Mouse (Mus musculus) heart, embryonic 15.5 days (tissue): ENCODE data around the gene Esx1. TPM values are rescaled to one million over a fixed set of nuclear protein-coding genes. Genes with fewer than 3 reads are reported as not detected.

Experiments
- ATAC-seq: fragments of 200-750 bp; cut with Nextera tagmentation; replicated peaks from 2 replicates; pipeline ENCODE4 v1.8.0; 2017; ENCODE audit warnings: low read depth, moderate TSS enrichment; ENCODE audit not compliant: insufficient number of reproducible peaks, insufficient read depth, low FRiP score
- H3K27ac ChIP-seq: fragments of 300-500 bp; sonication (generic); 2 replicates; pipeline ENCODE4 v1.5.1; 2015; ENCODE audit warnings: mild to moderate bottlenecking, inconsistent platforms
- H3K27me3 ChIP-seq: fragments of 300-500 bp; sonication (generic); 2 replicates; pipeline ENCODE4 v1.6.1; 2015; ENCODE audit warnings: inconsistent platforms
- H3K36me3 ChIP-seq: fragments of 300-500 bp; sonication (generic); 2 replicates; pipeline ENCODE4 v1.6.1; 2015; ENCODE audit warnings: mild to moderate bottlenecking, inconsistent platforms
- H3K4me1 ChIP-seq: fragments of 300-500 bp; sonication (generic); replicated peaks from 2 replicates; pipeline ENCODE4 v1.6.1; 2015; ENCODE audit warnings: inconsistent platforms
- H3K4me2 ChIP-seq: fragments of 300-500 bp; sonication (generic); 2 replicates; pipeline ENCODE4 v1.6.1; 2015; ENCODE audit warnings: inconsistent platforms, mild to moderate bottlenecking, moderate library complexity
- H3K4me3 ChIP-seq: fragments of 300-500 bp; sonication (generic); 2 replicates; pipeline ENCODE4 v1.5.1; 2015; ENCODE audit warnings: mild to moderate bottlenecking, inconsistent platforms
- H3K9ac ChIP-seq: fragments of 300-500 bp; sonication (generic); 2 replicates; pipeline ENCODE4 v1.6.1; 2015; ENCODE audit warnings: mild to moderate bottlenecking, inconsistent platforms
- H3K9me3 ChIP-seq: fragments of 300-500 bp; sonication (generic); replicated peaks from 2 replicates; pipeline ENCODE4 v1.6.1; 2016; ENCODE audit warnings: inconsistent platforms
- WGBS: fragments of 180-500 bp; shearing (Covaris S2); methylation state at CpG from one replicate; pipeline ENCODE4 v1.1.7; 2015; ENCODE audit warnings: mixed read lengths; 5-methylcytosine and 5-hydroxymethylcytosine counted together
- polyA plus RNA-seq: library from polyadenylated mRNA; unstranded; fragments of >200 nt; fragmentation: Nextera tagmentation; extraction: Ambion mirVana; gene quantifications from 2 replicates; pipeline ENCODE4 v1.2.1, GENCODE M21; 2015

Esx1 gene
- not detected in 2 replicates for polyA plus RNA-seq

- peak within 1 kb of the TSS; percentile 25; the same call in 1 of the 2 replicates for H3K4me3 ChIP-seq
- H3K4me1 ChIP-seq: peaks cover 9% of the 10 kb centered on the region
- no peak within 1 kb of the TSS for H3K27ac ChIP-seq
- no peaks in the 10 kb centered on the region for H3K9me3 ChIP-seq
- H3K4me2 ChIP-seq: peak within 1 kb of the TSS; percentile 18; the same call in 1 of the 2 replicates
- no peak for ATAC-seq
- no peak within 1 kb of the TSS for H3K9ac ChIP-seq
- H3K27me3 ChIP-seq: peaks cover 74% of the 10 kb centered on the region
- no peaks in the 10 kb centered on the region for H3K36me3 ChIP-seq
- 15% methylated on average over 21 of the region's 21 CpGs for WGBS
These were observed at the start of gene Esx1 for GRCm38 (mm10) chrX:137121718-137122117. TSS of gene Esx1 (minus strand) at chrX:137122083.

GRCm38 (mm10) chrX:137170021-137170420, 48.1 kb upstream of the Esx1 start:
- H3K4me1 ChIP-seq: no peaks in the 10 kb centered on the region
- H3K4me2 ChIP-seq: no peak overlapping the region
- no peak overlapping the region for H3K27ac ChIP-seq
- no peak overlapping the region for H3K4me3 ChIP-seq
- no peaks in the 10 kb centered on the region for H3K27me3 ChIP-seq
- no peak for ATAC-seq
- H3K9ac ChIP-seq: no peak overlapping the region
- WGBS: 36% methylated on average over 7 of the region's 7 CpGs
- no peaks in the 10 kb centered on the region for H3K9me3 ChIP-seq
- no peaks in the 10 kb centered on the region for H3K36me3 ChIP-seq

GRCm38 (mm10) chrX:137167658-137168057, 45.8 kb upstream of the Esx1 start:
- Histone ChIP-seq H3K4me3 (no peak overlapping the region), H3K4me1 (no peaks in the 10 kb centered on the region), H3K9me3 (no peaks in the 10 kb centered on the region), H3K9ac (no peak overlapping the region), H3K27me3 (no peaks in the 10 kb centered on the region), H3K4me2 (no peak overlapping the region), H3K27ac (no peak overlapping the region), H3K36me3 (no peaks in the 10 kb centered on the region)
- 71% methylated on average over 7 of the region's 7 CpGs for WGBS
- ATAC-seq: no peak

- 68% methylated on average over 3 of the region's 3 CpGs for WGBS
- Histone ChIP-seq H3K9ac (no peak overlapping the region), H3K4me1 (no peaks in the 10 kb centered on the region), H3K27ac (no peak overlapping the region), H3K36me3 (no peaks in the 10 kb centered on the region), H3K27me3 (no peaks in the 10 kb centered on the region), H3K9me3 (no peaks in the 10 kb centered on the region), H3K4me3 (no peak overlapping the region), H3K4me2 (no peak overlapping the region)
- no peak for ATAC-seq
These were observed 43.7 kb upstream of the Esx1 start for GRCm38 (mm10) chrX:137165621-137166020.

- no peak for ATAC-seq
- 54% methylated on average over 1 of the region's 1 CpGs for WGBS
These were observed 40.8 kb upstream of the Esx1 start for GRCm38 (mm10) chrX:137162700-137163099.

GRCm38 (mm10) chrX:137160971-137161370, 39.1 kb upstream of the Esx1 start:
- WGBS: 78% methylated on average over 3 of the region's 3 CpGs
- Histone ChIP-seq H3K27ac (no peak overlapping the region), H3K4me1 (no peaks in the 10 kb centered on the region), H3K9me3 (no peaks in the 10 kb centered on the region), H3K4me3 (no peak overlapping the region), H3K27me3 (no peaks in the 10 kb centered on the region), H3K36me3 (no peaks in the 10 kb centered on the region), H3K9ac (no peak overlapping the region), H3K4me2 (no peak overlapping the region)
- ATAC-seq: no peak

More at GRCm38 (mm10) chrX:137162700-137163099, 40.8 kb upstream of the Esx1 start:
- no peaks in the 10 kb centered on the region for H3K27me3 ChIP-seq
- H3K4me3 ChIP-seq: no peak overlapping the region
- H3K9ac ChIP-seq: no peak overlapping the region
- no peaks in the 10 kb centered on the region for H3K9me3 ChIP-seq
- no peaks in the 10 kb centered on the region for H3K4me1 ChIP-seq
- no peak overlapping the region for H3K4me2 ChIP-seq
- H3K27ac ChIP-seq: no peak overlapping the region
- H3K36me3 ChIP-seq: no peaks in the 10 kb centered on the region

GRCm38 (mm10) chrX:137149050-137149449, 27.2 kb upstream of the Esx1 start:
- Histone ChIP-seq H3K9me3 (no peaks in the 10 kb centered on the region), H3K4me2 (no peak overlapping the region), H3K9ac (no peak overlapping the region), H3K36me3 (no peaks in the 10 kb centered on the region), H3K27me3 (no peaks in the 10 kb centered on the region), H3K27ac (no peak overlapping the region), H3K4me1 (no peaks in the 10 kb centered on the region), H3K4me3 (no peak overlapping the region)
- ATAC-seq: no peak
- 87% methylated on average over 11 of the region's 11 CpGs for WGBS

GRCm38 (mm10) chrX:137144674-137145073, 22.8 kb upstream of the Esx1 start:
- 26% methylated on average over 4 of the region's 4 CpGs for WGBS
- no peak for ATAC-seq

GRCm38 (mm10) chrX:137143726-137144125, 21.8 kb upstream of the Esx1 start:
- Histone ChIP-seq H3K9me3 (no peaks in the 10 kb centered on the region), H3K27ac (no peak overlapping the region), H3K9ac (no peak overlapping the region), H3K4me3 (no peak overlapping the region), H3K4me1 (no peaks in the 10 kb centered on the region), H3K4me2 (no peak overlapping the region), H3K36me3 (no peaks in the 10 kb centered on the region), H3K27me3 (no peaks in the 10 kb centered on the region)
- WGBS: 79% methylated on average over 4 of the region's 4 CpGs
- ATAC-seq: no peak

More at GRCm38 (mm10) chrX:137144674-137145073, 22.8 kb upstream of the Esx1 start:
- Histone ChIP-seq H3K4me3 (no peak overlapping the region), H3K27me3 (no peaks in the 10 kb centered on the region), H3K9ac (no peak overlapping the region), H3K4me2 (no peak overlapping the region), H3K9me3 (no peaks in the 10 kb centered on the region), H3K27ac (no peak overlapping the region), H3K4me1 (no peaks in the 10 kb centered on the region), H3K36me3 (no peaks in the 10 kb centered on the region)

GRCm38 (mm10) chrX:137142546-137142945, 20.7 kb upstream of the Esx1 start:
- WGBS: 37% methylated on average over 2 of the region's 2 CpGs

GRCm38 (mm10) chrX:137141669-137142068, 19.8 kb upstream of the Esx1 start:
- Histone ChIP-seq H3K4me3 (no peak overlapping the region), H3K4me2 (no peak overlapping the region), H3K9me3 (no peaks in the 10 kb centered on the region), H3K9ac (no peak overlapping the region), H3K27me3 (no peaks in the 10 kb centered on the region), H3K36me3 (no peaks in the 10 kb centered on the region), H3K27ac (no peak overlapping the region), H3K4me1 (no peaks in the 10 kb centered on the region)
- 15% methylated on average over 6 of the region's 6 CpGs for WGBS
- no peak for ATAC-seq

More at GRCm38 (mm10) chrX:137142546-137142945, 20.7 kb upstream of the Esx1 start:
- ATAC-seq: no peak
- H3K36me3 ChIP-seq: no peaks in the 10 kb centered on the region
- H3K4me1 ChIP-seq: no peaks in the 10 kb centered on the region
- no peak overlapping the region for H3K9ac ChIP-seq
- no peaks in the 10 kb centered on the region for H3K27me3 ChIP-seq
- no peak overlapping the region for H3K4me2 ChIP-seq
- no peak overlapping the region for H3K4me3 ChIP-seq
- H3K9me3 ChIP-seq: no peaks in the 10 kb centered on the region
- no peak overlapping the region for H3K27ac ChIP-seq

GRCm38 (mm10) chrX:137127542-137127941, 5.7 kb upstream of the Esx1 start:
- peaks cover 44% of the 10 kb centered on the region for H3K27me3 ChIP-seq
- H3K4me3 ChIP-seq: no peak overlapping the region
- WGBS: 11% methylated on average over 17 of the region's 17 CpGs
- ATAC-seq: no peak
- no peaks in the 10 kb centered on the region for H3K9me3 ChIP-seq
- no peak overlapping the region for H3K27ac ChIP-seq
- no peaks in the 10 kb centered on the region for H3K4me1 ChIP-seq
- no peaks in the 10 kb centered on the region for H3K36me3 ChIP-seq
- 0 out of 2 replicates have a peak overlapping the region, but pooled peaks have one; percentile 10 for H3K4me2 ChIP-seq
- H3K9ac ChIP-seq: no peak overlapping the region
